8 mouse cellular contexts compared by ENCODE assay signal in genomic region chr2:129592459-129593140, GRCm38 (mm10). TPM values are rescaled to one million over a fixed set of nuclear protein-coding genes. Genes with fewer than 3 reads are reported as not detected.
DNase-seq lines count a peak whose midpoint lies in the region; ATAC-seq lines count a peak whose summit lies in the region.

Sirpa (plus strand) TSS chr2:129592835.

- H3K9ac ChIP-seq in lung, embryonic 16.5 days (ENCODE audit: low read length): peak within 1 kb of the TSS; percentile 83

- peak; percentile 84 for ATAC-seq in lung, embryonic 16.5 days (ENCODE audit: low read depth)

- H3K4me3 ChIP-seq in hindbrain, embryonic 10.5 days: peak within 1 kb of the TSS; percentile 81
- peak within 1 kb of the TSS; percentile 55 for H3K4me3 ChIP-seq in lung, embryonic 16.5 days (ENCODE audit: low read length)

- DNase-seq in NIH3T3 (ENCODE audit: low read depth): peak; percentile 84
- DNase-seq in cerebellum, postnatal 25 days: peak; percentile 84 to 87
- DNase-seq in frontal cortex, postnatal 14 days (ENCODE audit: low spot score in 2 of 2): peak; percentile 75 to 76
- DNase-seq in hindbrain, embryonic 10.5 days (ENCODE audit: low spot score): peak; percentile 77
- DNase-seq in layer of hippocampus, postnatal 14 days (ENCODE audit: low spot score in 2 of 2): peak; percentile 72 to 77
- peak; percentile 55 for DNase-seq in ovary, postnatal 10 days (ENCODE audit: low spot score)
- DNase-seq in thymus, postnatal 25 days: peak; percentile 9

- no peaks in the 10 kb centered on the region for H3K36me3 ChIP-seq in hindbrain, embryonic 10.5 days
- no peaks in the 10 kb centered on the region for H3K36me3 ChIP-seq in lung, embryonic 16.5 days (ENCODE audit: control insufficient read depth, insufficient read depth, low read length)

- WGBS in hindbrain, embryonic 10.5 days: under 1% methylated on average over 42 of the region's 43 CpGs
- WGBS in lung, embryonic 16.5 days: under 1% methylated on average over 31 of the region's 43 CpGs

- H3K4me1 ChIP-seq in hindbrain, embryonic 10.5 days (replicated peaks): peaks cover 56% of the 10 kb centered on the region
- H3K4me1 ChIP-seq in lung, embryonic 16.5 days (replicated peaks; ENCODE audit: control insufficient read depth, insufficient read depth, low read length): peaks cover 13% of the 10 kb centered on the region

- no peaks in the 10 kb centered on the region for H3K9me3 ChIP-seq in hindbrain, embryonic 10.5 days
- H3K9me3 ChIP-seq in lung, embryonic 16.5 days (ENCODE audit: control insufficient read depth, low read length): no peaks in the 10 kb centered on the region

- H3K27me3 ChIP-seq in hindbrain, embryonic 10.5 days (ENCODE audit: insufficient read depth, poor library complexity, severe bottlenecking): peaks cover 26% of the 10 kb centered on the region
- H3K27me3 ChIP-seq in lung, embryonic 16.5 days (ENCODE audit: control insufficient read depth, insufficient read depth, low read depth, low read length): peaks cover 3% of the 10 kb centered on the region

- peak within 1 kb of the TSS; percentile 88 for H3K4me2 ChIP-seq in lung, embryonic 16.5 days (ENCODE audit: low read depth, low read length)

- H3K27ac ChIP-seq in hindbrain, embryonic 10.5 days: peak within 1 kb of the TSS; percentile 95
- H3K27ac ChIP-seq in lung, embryonic 16.5 days (ENCODE audit: low read length): peak within 1 kb of the TSS; percentile 86

RNA-seq across cellular contexts. Expression of gene Sirpa, which starts in this region (rescaled TPM):
- 19.6 and 20.9 TPM in 2 replicates for polyA plus RNA-seq in hindbrain, embryonic 10.5 days (2016; fragmentation: Nextera tagmentation; extraction: Ambion mirVana)
- total RNA-seq in layer of hippocampus, postnatal 14 days (2021): 100 to 1,000 TPM; 255 to 279 TPM
- polyA plus RNA-seq in lung, embryonic 16.5 days (2015; fragmentation: Nextera tagmentation; extraction: Ambion mirVana): 20.3 and 20.5 TPM in 2 replicates

Comparison
In these comparisons a context has a peak if more than half of its experiments do, and no peak if none do; other contexts are left out.
1. Peak in every context shown above with its lines: DNase-seq, ATAC-seq, H3K4me3 ChIP-seq and H3K27ac ChIP-seq.
2. DNase-seq: peak in every context shown above with its lines; median percentile 86 in cerebellum, postnatal 25 days; 84 in NIH3T3; 77 in hindbrain, embryonic 10.5 days; 76 in frontal cortex, postnatal 14 days; 74 in layer of hippocampus, postnatal 14 days; 55 in ovary, postnatal 10 days; 9 in thymus, postnatal 25 days.